Mouse (Mus musculus) gastrocnemius, postnatal 14 days (tissue): ENCODE results near the gene Plekho1. TPM values are rescaled to one million over a fixed set of nuclear protein-coding genes. Genes with fewer than 3 reads are reported as not detected.

ENCODE experiments used
- DNase-seq: peaks from one replicate; pipeline ENCODE4 v3.0.0; 2021; ENCODE audit warnings: mixed read lengths
- intact Hi-C: fragments of 180-260 bp; cut with DNase I; formaldehyde crosslinking; loops from one replicate; pipeline ENCODE4 v1.15.1; 2025; ENCODE audit warnings: low total_unique reads
- total RNA-seq, 2 experiments: library from RNA; stranded (reverse); gene quantifications; 2 replicates each; pipeline ENCODE4 v1.2.3; 2021

Plekho1 gene
- total RNA-seq, 2 experiments from 2014 or later = 30.0 to 50.8 TPM

DNA sequence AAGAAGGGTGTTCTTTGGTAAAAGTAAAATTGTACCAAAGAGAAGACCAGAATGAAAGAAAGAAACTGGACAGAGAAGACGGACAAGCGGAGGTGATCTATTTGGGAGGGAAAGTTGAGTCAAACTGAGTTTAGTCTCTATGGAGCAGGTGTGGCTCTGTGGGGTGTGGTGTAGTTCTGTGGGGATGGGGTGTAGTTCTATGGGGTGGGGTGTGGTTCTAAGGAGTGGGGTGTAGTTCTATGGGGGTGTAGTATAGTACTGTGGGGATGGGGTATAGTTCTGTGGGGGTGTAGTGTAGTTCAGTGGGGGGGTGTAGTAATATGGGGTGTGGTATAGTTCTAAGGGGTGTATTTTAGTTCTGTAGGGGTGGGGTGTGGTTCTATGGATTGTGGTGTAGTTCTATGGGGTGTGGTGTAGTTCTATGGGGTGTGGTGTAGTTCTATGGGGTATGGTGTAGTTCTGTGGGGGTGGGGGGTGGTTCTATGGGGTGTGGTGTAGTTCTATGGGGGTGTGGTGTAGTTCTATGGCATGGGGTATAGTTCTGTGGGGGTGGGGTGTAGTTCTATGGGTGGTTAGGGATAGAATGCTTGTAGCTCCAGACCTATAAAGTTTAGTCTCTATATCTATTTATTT lies 20.6 kb upstream of the Plekho1 start:
- DNase-seq = no peak
- intact Hi-C loops = no loop called here

DNA sequence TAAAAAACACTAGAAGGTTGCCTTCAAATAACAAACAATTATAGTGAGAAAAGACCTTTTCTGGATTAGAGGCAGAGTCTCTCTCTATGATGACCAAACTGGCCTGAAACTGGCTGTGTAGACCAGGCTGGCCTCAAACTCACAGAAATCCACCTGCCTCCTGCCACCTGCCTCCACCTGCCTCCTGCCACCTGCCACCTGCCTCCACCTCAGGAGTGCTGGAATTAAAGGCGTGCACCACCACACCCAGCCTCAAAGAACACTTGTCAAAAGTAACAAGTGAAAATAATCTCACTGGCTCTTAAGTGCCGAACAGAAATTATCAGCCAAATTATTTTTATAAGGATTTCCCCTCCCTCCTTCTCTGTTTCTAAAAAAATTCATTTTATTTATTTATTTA lies 19.9 kb upstream of the Plekho1 start:
- intact Hi-C loops = no loop called here
- no peak for DNase-seq

DNA sequence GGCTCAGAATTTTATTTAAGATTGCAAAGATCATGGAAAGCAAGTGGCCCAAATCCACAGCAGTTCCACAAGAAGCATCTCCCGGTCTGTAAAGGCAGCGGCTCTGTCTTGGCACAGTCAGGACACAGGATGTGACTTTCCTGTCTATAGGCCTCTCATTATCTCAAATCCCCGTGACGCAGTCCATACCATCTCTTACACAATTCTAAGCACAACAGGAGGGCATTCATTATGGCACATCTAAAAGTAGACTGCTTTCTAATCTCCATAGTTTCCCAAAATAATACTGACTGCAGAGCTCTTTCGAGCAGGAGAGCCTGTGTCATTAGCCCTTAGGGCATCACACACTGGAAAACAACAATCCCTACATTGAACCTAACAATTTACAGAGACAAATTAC lies 17.0 kb upstream of the Plekho1 start:
- intact Hi-C loops = no loop called here
- DNase-seq = no peak

DNA sequence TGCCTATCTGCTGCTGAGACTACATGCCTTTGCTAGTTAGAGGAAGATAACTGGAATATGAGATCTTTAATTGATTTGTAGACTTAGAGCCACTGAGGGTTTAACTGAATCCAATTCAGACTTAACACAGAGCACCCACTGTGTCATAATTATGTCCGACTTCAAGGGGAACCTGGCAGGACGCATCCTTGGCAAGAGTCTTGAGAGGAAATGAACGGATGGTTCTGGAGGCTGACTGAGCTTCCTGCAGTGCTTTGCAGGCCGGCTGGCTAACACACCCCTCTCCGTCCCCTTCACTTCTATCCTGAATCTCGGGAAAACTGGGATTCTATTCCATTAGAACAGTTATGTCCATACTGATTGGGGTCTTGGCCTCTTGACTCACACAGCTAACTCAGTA lies 12.7 kb upstream of the Plekho1 start:
- intact Hi-C loops = loop anchor here (5.0 kb wide), 1 partner anchor 36 kb away; no protein-coding TSS in a partner anchor

DNA sequence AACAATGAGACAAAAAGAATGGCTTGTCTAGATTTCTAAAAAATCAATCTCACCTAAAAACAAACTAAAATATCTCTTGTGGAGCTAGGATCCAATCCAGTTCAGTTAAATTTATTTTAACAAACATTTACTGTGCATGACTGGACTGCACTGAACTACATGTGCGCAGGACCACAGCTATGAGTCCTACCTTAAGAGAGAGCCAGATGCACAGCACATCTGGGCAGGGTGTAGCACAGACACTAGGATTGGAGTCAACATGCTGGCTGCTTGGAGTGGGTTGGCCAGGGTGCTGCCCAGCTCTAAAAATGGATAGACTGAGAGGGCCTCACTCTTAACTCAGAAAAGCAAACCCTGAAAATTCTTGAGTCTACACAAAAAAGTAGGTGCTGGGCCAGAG lies 5.8 kb upstream of the Plekho1 start:
- DNase-seq = no peak
- intact Hi-C loops = no loop called here

More for the DNA sequence above, 12.7 kb upstream of the Plekho1 start:
- DNase-seq = no peak

DNA sequence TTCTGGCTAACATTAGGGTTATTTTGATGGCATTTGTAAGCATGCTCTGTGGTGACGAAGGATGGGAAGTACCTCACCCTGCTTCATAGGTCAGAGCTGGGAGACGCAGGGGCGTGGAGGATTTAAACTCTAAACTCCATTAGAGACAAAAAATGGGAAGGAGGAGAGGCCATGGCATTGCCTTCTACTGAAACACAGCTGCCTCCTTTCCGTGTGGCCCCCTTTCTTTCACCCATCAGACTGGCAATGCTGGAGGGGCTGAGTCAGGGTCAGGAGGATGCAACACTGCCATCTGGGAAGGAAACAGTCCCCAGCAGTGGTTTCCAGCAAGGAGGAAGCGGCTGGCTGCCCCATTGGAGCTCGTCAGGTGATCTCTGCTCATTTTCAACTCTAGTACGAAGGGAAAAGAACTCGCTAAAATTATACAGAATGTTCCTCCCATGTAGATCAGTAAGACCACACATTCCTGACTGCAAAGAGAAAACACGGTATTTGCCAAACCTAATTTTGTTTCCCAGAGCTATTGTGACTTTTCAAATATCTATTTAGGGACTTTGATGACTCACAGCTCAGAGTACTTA lies 5.2 kb upstream of the Plekho1 start:
- intact Hi-C loops = no loop called here
- DNase-seq = no peak

DNA sequence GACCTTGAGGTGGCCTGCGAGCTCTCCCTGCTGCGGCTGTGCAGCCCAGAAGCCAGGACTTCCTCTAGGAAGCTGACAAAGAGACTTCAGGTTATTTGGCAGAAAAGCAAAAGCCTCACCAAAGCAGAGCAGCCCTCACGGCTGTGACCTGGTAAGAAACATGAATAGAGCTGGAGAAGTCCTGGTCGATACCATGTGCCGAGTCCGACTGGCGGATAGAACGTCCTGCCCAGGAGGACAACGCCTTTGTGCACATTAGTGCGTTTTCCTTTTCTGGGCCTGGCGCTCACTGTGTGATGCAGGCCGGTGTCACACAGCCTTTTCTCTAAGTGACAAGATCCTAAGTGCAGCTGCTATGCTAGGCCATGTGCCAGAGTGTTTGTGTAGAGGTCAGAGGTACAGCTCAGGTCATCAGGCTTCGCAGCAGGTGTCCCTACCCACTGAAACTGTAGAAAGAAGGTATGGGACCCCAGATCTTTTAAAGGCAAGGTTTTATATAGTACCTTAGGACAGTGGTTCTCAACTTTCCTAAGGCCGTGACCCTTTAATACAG lies 4.4 kb upstream of the Plekho1 start:
- intact Hi-C loops = no loop called here
- no peak for DNase-seq

DNA sequence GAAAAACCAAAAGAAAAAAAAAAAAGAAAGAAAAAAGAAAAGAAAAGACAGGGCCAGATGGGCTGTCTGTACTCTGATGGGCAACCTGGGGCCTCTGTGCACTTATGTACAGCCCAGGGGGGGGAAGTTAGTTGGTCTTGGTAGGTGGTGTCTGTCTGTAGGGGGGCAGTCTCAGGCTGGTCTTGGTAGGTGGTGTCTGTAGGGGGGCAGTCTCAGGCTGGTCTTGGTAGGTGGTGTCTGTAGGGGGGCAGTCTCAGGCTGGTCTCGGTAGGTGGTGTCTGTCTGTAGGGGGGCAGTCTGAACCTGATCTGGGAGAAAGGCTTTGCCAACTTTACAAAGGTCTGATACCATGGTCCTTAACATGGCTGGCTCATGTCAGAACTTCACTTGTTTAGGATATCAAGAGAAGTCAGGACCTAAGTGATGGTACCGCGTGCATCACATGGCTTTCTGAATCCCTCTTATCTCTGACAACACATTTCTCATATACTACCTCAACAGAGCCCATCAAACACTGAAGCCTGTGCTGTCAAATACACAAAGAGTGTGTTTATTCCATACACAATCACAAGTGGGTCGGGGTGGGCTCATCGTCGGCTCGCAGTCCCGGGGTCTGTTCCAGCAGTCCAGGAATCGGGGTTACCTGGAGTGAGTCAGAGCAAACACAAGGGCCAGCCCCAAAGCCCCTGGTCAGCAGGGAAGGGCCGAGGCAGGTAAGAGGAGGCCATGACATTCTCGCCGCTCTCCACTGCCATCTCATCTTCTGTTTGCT lies 3.7 kb upstream of the Plekho1 start:
- no peak for DNase-seq
- intact Hi-C loops = no loop called here

DNA sequence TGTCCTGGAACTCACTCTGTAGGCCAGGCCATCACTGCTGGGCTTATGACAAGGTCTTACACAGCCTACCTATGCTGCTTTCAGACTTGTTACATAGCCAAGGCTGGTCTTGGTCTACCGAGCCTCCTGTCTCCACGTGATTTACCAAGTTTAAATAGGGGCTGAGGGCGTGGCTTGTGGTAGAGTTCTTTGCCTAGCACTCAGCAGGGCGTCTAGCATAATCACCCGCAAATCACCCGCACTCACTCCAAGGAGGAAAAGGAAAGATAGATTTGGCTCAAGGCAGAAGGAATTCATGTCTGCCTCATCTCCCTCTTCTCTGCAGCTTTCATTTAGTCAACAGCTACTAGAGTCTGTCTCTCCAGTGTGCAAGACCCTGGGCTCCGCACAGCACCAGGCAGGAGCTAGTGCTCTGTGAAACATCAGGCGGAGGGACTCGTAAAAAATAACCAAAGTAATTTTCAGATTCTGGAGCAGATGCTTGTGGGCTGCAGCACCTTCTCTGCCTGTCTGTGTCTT lies 1.5 kb upstream of the Plekho1 start:
- intact Hi-C loops = no loop called here
- DNase-seq = no peak

DNA sequence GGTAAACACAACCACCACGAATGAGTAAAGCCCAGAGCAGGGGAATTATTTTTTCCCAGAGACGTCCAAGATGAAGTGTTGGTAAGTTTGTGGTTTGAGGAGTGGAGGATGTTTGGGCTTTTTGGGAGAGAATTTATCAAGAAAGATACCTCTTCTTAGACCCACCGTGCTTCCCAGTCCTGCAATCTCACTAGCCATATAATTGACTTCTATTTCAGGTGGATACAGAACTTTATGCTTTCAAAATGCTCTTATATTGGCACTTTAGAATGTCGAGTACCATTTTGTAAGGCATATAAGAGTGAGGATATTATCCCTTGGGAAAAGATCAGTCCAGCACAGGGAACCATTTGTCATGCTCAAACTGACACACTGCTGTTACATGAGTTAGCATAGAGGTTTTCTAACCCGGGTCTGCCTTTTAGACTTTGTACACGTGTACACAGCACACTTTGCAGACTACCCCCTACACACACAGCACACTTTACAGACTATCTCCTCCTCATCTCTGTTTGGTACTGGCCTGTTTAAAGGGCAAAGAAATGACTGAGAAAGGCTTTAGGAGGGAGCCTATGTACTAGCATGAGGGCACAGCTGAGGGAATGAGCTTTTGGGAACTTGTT lies 761 bp upstream of the Plekho1 start:
- no peak for DNase-seq

DNA sequence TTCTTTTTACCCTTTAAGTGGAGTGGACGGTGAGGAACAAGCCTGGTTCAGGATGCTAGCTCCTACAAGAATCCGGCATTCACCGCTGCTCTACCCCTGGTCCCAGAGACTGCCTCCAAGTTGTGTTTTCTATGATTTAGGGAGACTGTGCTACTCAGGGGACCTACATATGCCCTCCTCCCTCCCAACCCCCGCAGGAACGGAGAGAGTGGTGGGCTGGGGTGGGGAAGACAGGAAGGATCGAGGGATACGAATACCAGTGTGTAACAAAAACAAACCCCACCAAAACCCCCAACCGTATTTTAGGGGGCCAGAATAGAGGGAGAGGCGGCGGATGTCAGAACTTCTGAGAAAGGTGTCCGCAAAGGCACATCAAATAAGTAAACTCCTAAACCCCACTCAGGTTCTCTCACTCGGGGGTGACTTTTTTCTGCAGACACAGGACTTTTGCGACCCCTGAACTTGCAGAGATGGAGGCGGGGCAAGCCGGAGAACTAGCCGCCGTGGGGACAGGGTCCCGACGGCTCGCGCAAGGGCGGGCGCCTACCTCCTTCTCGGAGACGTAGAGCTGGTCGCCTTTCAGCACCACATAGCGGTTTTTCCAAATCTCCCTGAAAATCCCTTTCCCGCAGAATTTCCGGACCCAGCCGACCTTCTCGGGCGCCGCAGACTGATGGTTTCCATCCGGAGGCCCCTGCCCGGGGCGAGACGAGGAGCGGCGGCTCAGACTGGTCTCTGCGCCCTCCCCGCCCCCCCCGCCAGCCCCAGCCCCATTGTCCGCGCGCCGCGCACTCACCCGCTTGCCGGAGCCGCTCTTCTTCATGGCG lies 613 bp downstream of the Plekho1 start:
- intact Hi-C loops = no loop called here
- DNase-seq = no peak

More for the DNA sequence above, 761 bp upstream of the Plekho1 start:
- intact Hi-C loops = no loop called here

DNA sequence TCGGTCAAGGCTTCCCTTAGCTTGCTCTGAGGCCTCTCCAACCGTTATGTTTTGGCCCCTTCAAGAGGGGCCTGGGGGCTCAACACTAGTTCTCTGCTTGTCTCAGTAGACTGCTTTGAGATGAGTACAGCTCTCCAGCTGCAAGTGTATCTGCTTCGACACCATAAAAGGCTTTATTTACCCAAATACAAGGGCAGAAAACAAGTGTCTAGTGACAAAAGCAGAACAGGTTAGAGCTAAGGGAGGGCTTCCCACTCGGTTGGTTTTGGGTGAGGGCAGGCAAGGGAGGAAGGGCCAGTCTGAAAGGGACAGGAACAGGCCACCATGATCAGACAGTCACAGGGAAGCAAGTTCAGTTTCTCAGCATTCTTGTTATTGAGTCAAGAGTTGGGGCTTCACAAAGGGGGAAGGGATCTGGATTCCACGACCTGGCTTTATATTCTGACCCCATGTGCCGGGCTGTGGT lies 1.4 kb downstream of the Plekho1 start:
- no peak for DNase-seq
- intact Hi-C loops = no loop called here

DNA sequence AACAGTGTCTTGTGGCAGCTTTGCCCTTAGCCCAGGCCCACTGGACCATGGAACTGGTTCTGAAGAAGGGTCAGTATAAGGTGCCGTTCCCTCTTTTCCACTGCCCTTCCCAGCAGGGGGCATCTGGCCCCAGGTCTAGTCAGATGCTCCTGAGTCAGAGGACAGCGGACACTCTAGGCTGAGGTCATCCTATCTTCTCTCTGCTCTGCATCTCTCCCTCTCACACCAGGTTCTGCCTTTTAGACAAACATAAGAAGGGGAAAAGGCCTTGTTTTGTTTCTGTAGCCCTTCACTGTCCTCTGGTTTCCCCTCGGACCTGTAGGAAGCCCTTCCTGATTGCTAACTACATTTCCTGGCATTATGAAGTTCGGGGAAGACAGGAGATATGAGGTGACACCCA lies 1.9 kb downstream of the Plekho1 start:
- intact Hi-C loops = no loop called here
- DNase-seq = no peak

DNA sequence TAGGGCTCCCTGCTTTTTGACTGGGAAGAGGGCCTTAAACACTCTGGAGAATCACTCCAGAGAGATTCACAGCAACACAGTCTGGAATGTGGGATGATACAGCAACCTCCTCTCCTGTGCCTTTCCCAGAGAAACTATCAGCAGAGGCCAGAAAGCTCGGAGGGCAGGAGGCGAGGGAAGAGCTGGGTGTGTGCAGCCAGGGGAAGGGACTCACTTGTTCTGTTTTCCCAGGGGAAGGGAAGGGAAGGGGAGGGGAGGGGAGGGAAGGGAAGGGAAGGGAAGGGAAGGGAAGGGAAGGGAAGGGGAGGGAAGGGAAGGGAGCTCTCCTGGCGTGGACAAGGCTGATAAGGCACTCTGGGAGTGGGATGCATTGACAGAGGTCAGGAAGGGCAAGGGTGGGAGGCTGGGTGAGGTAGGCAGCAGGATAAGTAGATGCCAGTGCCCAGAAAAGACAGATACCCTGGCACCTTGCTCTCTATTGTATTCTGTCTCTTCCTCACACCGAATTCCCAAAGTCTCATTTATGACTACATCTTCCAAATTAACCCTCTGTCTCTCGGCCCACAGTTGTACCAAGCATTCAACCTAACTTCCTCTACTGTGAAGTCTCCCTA lies 2.7 kb downstream of the Plekho1 start:
- intact Hi-C loops = no loop called here
- no peak for DNase-seq

DNA sequence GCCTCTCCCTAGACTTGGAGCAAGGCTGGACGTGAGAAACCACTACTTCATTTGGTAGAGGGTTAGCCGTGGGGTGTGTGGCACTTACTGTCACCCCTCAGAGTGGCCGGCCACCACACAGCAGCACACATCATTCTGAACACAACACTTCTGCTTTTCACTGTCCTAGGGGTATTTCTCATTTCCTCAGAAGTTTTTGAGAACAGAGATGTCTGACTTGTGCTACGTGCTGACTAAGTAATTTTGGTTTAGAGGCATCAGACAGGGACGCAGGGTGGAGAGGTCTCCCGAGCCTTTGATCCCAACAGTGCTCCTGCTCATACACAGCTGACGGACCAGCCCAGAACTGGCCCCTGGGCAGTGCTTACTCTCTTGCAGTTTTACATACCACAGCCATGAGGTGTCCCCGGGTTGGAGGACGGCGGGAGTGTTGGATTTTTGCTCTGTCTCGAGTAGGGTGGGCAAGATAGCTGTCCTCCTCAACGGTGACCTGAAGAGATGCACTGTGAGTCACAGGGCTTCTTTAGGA lies 5.3 kb downstream of the Plekho1 start:
- intact Hi-C loops = no loop called here
- DNase-seq = no peak

DNA sequence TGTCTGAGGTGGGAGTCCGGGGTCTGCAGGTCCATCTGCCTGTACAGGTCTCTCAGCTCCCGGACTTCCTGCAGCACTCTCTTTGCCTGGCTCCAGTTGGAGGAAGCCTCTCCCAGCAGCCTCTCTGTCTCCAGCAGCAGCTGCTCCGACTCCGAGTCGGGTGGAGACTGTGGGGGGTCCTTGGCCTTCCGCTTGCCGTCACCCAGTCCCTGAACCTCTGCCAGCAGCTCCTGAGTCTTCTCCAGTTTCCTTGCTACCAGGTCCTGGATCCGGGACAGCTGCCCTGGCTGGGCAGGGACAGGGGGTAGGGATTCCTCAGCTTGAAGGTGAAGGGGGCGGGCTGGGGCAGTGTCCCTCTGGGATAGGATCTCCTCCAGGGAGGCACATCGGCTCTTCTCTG lies 6.8 kb downstream of the Plekho1 start:
- intact Hi-C loops = no loop called here
- peak; percentile 86 for DNase-seq

DNA sequence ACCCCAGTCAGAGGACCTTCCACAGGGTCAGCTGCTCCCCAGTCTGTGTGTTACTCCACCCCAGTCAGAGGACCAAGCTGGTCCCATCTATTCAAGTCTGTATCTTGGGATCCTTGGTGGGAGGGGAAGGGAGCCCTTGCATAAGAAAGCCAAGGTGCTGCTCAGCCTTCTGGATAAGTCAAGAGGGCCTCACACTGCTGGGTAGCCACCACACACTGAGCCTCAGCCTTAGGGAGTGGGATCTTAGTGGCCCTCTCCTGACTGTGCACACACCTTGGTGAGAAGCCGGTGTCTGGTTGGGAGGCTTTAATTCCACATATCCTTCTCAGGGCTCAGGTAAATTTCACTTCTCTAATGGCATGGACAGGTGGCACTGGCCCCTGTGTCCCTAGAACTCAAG lies 7.7 kb downstream of the Plekho1 start:
- intact Hi-C loops = no loop called here
- no peak for DNase-seq

DNA sequence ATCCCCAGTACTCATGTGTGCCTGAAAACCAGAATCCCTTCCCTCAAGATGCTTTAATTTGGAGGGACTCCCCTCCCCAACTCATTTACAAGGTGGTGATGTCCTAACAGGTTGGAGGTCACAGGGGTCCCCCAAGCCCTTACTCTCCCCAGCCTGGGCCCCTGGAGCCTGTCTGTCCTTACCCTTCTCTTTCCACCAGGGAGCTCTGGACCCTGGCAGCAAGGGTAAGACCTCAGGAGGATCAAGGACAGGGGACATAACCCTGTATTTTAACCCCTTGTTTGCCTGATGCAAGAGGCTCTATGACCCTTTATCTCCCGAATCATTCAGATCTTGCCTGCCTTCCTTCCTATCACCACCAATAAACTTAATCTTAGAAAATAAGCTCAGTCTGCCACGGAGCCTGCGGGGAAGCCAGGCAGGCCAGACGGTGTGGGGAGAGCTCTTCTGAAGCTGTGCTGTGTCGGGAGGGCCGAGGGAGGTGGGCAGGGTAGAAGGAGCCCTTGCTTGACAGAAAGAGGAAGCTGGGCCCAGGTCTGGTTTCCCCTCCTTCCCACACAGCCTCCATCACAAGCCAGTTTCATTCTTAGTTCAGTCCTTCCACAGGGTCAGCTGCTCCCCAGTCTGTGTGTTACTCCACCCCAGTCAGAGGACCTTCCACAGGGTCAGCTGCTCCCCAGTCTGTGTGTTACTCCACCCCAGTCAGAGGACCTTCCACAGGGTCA lies 8.3 kb downstream of the Plekho1 start:
- intact Hi-C loops = no loop called here
- no peak for DNase-seq
